Mouse (Mus musculus) liver, embryonic 14.5 days (tissue): ENCODE results near the gene Dmp1.

Experiments
- CTCF ChIP-seq: IDR thresholded peaks from 2 replicates; pipeline ENCODE4 v1.5.1; 2016; ENCODE audit warnings: antibody characterized with exemption, low read depth, control low read depth
- EP300 ChIP-seq: IDR thresholded peaks from 2 replicates; pipeline ENCODE4 v1.6.1; 2016; ENCODE audit warnings: antibody characterized with exemption, low read depth

GRCm38 (mm10) chr5:104160581-104160980 lies 41.8 kb upstream of the Dmp1 start:
- TF ChIP-seq CTCF (no peak), EP300 (no peak)
